Comparison of ENCODE assay signal across 21 mouse cellular contexts in the genomic region with DNA sequence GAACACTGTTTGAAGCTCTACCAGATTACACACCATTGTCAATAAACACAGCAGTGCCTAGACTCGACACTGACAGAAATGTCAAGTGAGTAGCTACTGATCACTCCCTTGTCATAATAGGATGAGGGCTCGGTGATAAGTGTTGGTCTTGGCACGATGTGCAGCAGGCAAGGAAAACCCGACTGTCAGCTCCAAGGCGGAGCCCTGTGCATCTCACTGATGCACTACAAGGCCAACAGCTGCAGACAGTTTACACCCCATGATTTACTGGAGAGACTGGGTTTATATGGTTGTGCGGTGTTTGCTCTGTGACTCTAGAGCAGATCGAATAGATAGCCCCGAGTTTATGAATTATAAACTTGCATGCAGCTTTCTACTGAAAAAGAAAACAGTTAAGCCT.
DNase-seq lines count a peak whose midpoint lies in the region; ATAC-seq and TF ChIP-seq lines count a peak whose summit lies in the region.
"Had no signal": no experiment of that assay in that cellular context is flagged by ENCODE, and none has a peak within 500 bp of the region (broad histone marks: within the 10 kb centered on the region; RNA-seq: fewer than 3 reads in every experiment).

No protein-coding gene starts in this region.

- peaks cover 4% of the 10 kb centered on the region; the same call in 1 of the 2 replicates for H3K4me1 ChIP-seq in forebrain, embryonic 11.5 days (replicated peaks; ENCODE audit: control insufficient read depth, insufficient read depth, low read length)
- peaks cover 26% of the 10 kb centered on the region for H3K4me1 ChIP-seq in forebrain, embryonic 10.5 days
- peaks cover 22% of the 10 kb centered on the region for H3K4me1 ChIP-seq in lung, embryonic 14.5 days (ENCODE audit: insufficient read depth)

- no peak overlapping the region for H3K27ac ChIP-seq in forebrain, embryonic 11.5 days (ENCODE audit: low read depth, low read length)
- H3K27ac ChIP-seq in forebrain, embryonic 10.5 days = no peak overlapping the region
- H3K27ac ChIP-seq in lung, embryonic 14.5 days (ENCODE audit: low read depth) = no peak overlapping the region
- H3K27ac ChIP-seq: heart, embryonic 15.5 days; hindbrain, postnatal 0 days; layer of hippocampus, adult 2 months; limb, embryonic 13.5 days; liver, embryonic 13.5 days had no signal

- H3K9me3 ChIP-seq in forebrain, embryonic 11.5 days (ENCODE audit: control insufficient read depth, low read length) = no peaks in the 10 kb centered on the region
- H3K9me3 ChIP-seq in forebrain, embryonic 10.5 days = no peaks in the 10 kb centered on the region
- no peaks in the 10 kb centered on the region for H3K9me3 ChIP-seq in lung, embryonic 14.5 days (ENCODE audit: low read depth, low read length)
- H3K9me3 ChIP-seq: heart, embryonic 15.5 days; limb, embryonic 13.5 days; liver, embryonic 13.5 days had no signal

- H3K4me3 ChIP-seq in forebrain, embryonic 11.5 days (ENCODE audit: low read depth, low read length) = no peak overlapping the region
- no peak overlapping the region for H3K4me3 ChIP-seq in forebrain, embryonic 10.5 days
- no peak overlapping the region for H3K4me3 ChIP-seq in lung, embryonic 14.5 days (ENCODE audit: low read depth, low read length)
- H3K4me3 ChIP-seq: heart, embryonic 15.5 days; layer of hippocampus, adult 2 months; limb, embryonic 13.5 days; liver, embryonic 13.5 days had no signal

- no peak overlapping the region for H3K9ac ChIP-seq in forebrain, embryonic 11.5 days (ENCODE audit: low read length)
- no peak overlapping the region for H3K9ac ChIP-seq in lung, embryonic 14.5 days
- H3K9ac ChIP-seq: heart, embryonic 15.5 days; limb, embryonic 13.5 days; liver, embryonic 13.5 days had no signal

- ATAC-seq in forebrain, embryonic 11.5 days (replicated peaks; ENCODE audit: low FRiP score) = no peak
- ATAC-seq in lung, embryonic 14.5 days (ENCODE audit: insufficient read depth) = peak; percentile 45; the same call in 1 of the 2 replicates
- ATAC-seq: forebrain, embryonic 14.5 days; hindbrain, postnatal 0 days; intestine, postnatal 0 days had no signal

- 86% methylated on average over 8 of the region's 8 CpGs for WGBS in forebrain, embryonic 11.5 days
- 85% methylated on average over 8 of the region's 8 CpGs for WGBS in forebrain, embryonic 10.5 days
- 36% methylated on average over 8 of the region's 8 CpGs for WGBS in lung, embryonic 14.5 days

- no peak for TF ChIP-seq CTCF in lung, embryonic 14.5 days (IDR thresholded peaks at IDR 0.05; ENCODE audit: low read depth)

- no peak overlapping the region for H3K4me2 ChIP-seq in forebrain, embryonic 11.5 days (ENCODE audit: low read depth, low read length, severe bottlenecking)
- no peak overlapping the region for H3K4me2 ChIP-seq in lung, embryonic 14.5 days
- H3K4me2 ChIP-seq: heart, embryonic 15.5 days; limb, embryonic 13.5 days; liver, embryonic 13.5 days; midbrain, embryonic 11.5 days had no signal

- no peaks in the 10 kb centered on the region for H3K36me3 ChIP-seq in forebrain, embryonic 11.5 days (ENCODE audit: control insufficient read depth, insufficient read depth, low read length)
- no peaks in the 10 kb centered on the region for H3K36me3 ChIP-seq in forebrain, embryonic 10.5 days (replicated peaks)
- H3K36me3 ChIP-seq in lung, embryonic 14.5 days (ENCODE audit: insufficient read depth) = no peaks in the 10 kb centered on the region
- H3K36me3 ChIP-seq: heart, embryonic 15.5 days; limb, embryonic 13.5 days; liver, embryonic 13.5 days had no signal

- no peaks in the 10 kb centered on the region for H3K27me3 ChIP-seq in forebrain, embryonic 11.5 days (ENCODE audit: control insufficient read depth, insufficient read depth, low read length)
- no peaks in the 10 kb centered on the region for H3K27me3 ChIP-seq in forebrain, embryonic 10.5 days (ENCODE audit: poor library complexity, severe bottlenecking)
- no peaks in the 10 kb centered on the region for H3K27me3 ChIP-seq in lung, embryonic 14.5 days (ENCODE audit: insufficient read depth, low read length)
- H3K27me3 ChIP-seq: heart, embryonic 15.5 days; limb, embryonic 13.5 days; liver, embryonic 13.5 days had no signal

- DNase-seq in forebrain, embryonic 11.5 days (ENCODE audit: low spot score) = peak; percentile 7
- DNase-seq in forebrain, embryonic 10.5 days (ENCODE audit: extremely low spot score, low spot score) = no peak
- peak; percentile 70 for DNase-seq in lung, embryonic 14.5 days
- DNase-seq in lung, postnatal 14 days = no peak
- peak; percentile 4 for DNase-seq in urinary bladder, postnatal 25 days (ENCODE audit: low spot score)
- DNase-seq in urinary bladder, postnatal 10 days (ENCODE audit: low spot score) = no peak
- no peak for DNase-seq in ovary, adult 18-20 months (ENCODE audit: low spot score)
- DNase-seq in kidney, adult 11 months = no peak
- DNase-seq: B cell, adult 2 months; cerebellum, adult 2 months; cerebellum, postnatal 36 days; kidney, postnatal 14 days; layer of hippocampus, postnatal 36 days; liver, embryonic 13.5 days had no signal

Comparison
In these comparisons a context has a peak if more than half of its experiments do, and no peak if none do; other contexts are left out.
1. DNase-seq: peak in forebrain, embryonic 11.5 days (single experiment), lung, embryonic 14.5 days (single experiment) and urinary bladder, postnatal 25 days (single experiment); none in forebrain, embryonic 10.5 days (single experiment), lung, postnatal 14 days (single experiment), urinary bladder, postnatal 10 days (single experiment), ovary, adult 18-20 months (single experiment) and kidney, adult 11 months (single experiment).